Mouse (Mus musculus): Measurements from ENCODE around the gene Pcna. TPM values are rescaled to one million over a fixed set of nuclear protein-coding genes. Genes with fewer than 3 reads are reported as not detected.
A peak's percentile ranks its signal among the peaks of the same experiment; 100 is the strongest.

Pcna gene
- polyA plus RNA-seq, 1 experiment from 2014 or later: 74.7 TPM

- TF ChIP-seq EP300 (IDR thresholded peaks at IDR 0.05) (no peak), CTCF (IDR thresholded peaks at IDR 0.05) (no peak)
- DNase-seq (ENCODE audit: low spot score) (no peak), ATAC-seq (no peak)
- Histone ChIP-seq H3K27ac (ENCODE audit: low read length) (no peak overlapping the region), H3K27me3 (replicated peaks; ENCODE audit: insufficient read depth, low read length) (no peaks in the 10 kb centered on the region), H3K9me3 (ENCODE audit: low read length) (no peaks in the 10 kb centered on the region), H3K9ac (replicated peaks; ENCODE audit: low read depth) (no peak overlapping the region), H3K36me3 (ENCODE audit: insufficient read depth, low read length) (peaks cover 3% of the 10 kb centered on the region; the same call in 1 of the 2 replicates), H3K4me3 (ENCODE audit: low read depth, low read length) (no peak overlapping the region), H3K4me1 (ENCODE audit: insufficient read depth, low read depth, low read length) (peaks cover 17% of the 10 kb centered on the region), H3K4me2 (replicated peaks; ENCODE audit: low read depth, low read length) (no peak overlapping the region)
- WGBS: 71% methylated on average over 8 of the region's 8 CpGs
These were observed 25.2 kb upstream of the Pcna start for GRCm38 (mm10) chr2:132278273-132278853.

- Histone ChIP-seq H3K4me1 (ENCODE audit: insufficient read depth, low read depth, low read length) (peaks cover 7% of the 10 kb centered on the region), H3K9ac (replicated peaks; ENCODE audit: low read depth) (no peak overlapping the region), H3K36me3 (ENCODE audit: insufficient read depth, low read length) (peaks cover 3% of the 10 kb centered on the region; the same call in 1 of the 2 replicates), H3K9me3 (ENCODE audit: low read length) (no peaks in the 10 kb centered on the region), H3K27me3 (replicated peaks; ENCODE audit: insufficient read depth, low read length) (no peaks in the 10 kb centered on the region), H3K4me2 (replicated peaks; ENCODE audit: low read depth, low read length) (no peak overlapping the region), H3K4me3 (ENCODE audit: low read depth, low read length) (no peak overlapping the region), H3K27ac (ENCODE audit: low read length) (no peak overlapping the region)
- DNase-seq (ENCODE audit: low spot score) (no peak), ATAC-seq (no peak)
- TF ChIP-seq CTCF (IDR thresholded peaks at IDR 0.05) (no peak), EP300 (IDR thresholded peaks at IDR 0.05) (no peak)
- WGBS: 52% methylated on average over 4 of the region's 4 CpGs
These were observed 23.1 kb upstream of the Pcna start for GRCm38 (mm10) chr2:132276249-132276648.

- no peak overlapping the region for H3K4me3 ChIP-seq (ENCODE audit: low read depth, low read length)
- H3K9ac ChIP-seq (replicated peaks; ENCODE audit: low read depth): no peak overlapping the region
- no peaks in the 10 kb centered on the region for H3K9me3 ChIP-seq (ENCODE audit: low read length)
- no peak for DNase-seq (ENCODE audit: low spot score)
- H3K4me2 ChIP-seq (replicated peaks; ENCODE audit: low read depth, low read length): no peak overlapping the region
- H3K4me1 ChIP-seq (ENCODE audit: insufficient read depth, low read depth, low read length): peaks cover 4% of the 10 kb centered on the region
- ATAC-seq: no peak
- no peak for TF ChIP-seq EP300 (IDR thresholded peaks at IDR 0.05)
- TF ChIP-seq CTCF (IDR thresholded peaks at IDR 0.05): peak; percentile 40; the same call in 1 of the 2 replicates
- no peak overlapping the region for H3K27ac ChIP-seq (ENCODE audit: low read length)
- H3K36me3 ChIP-seq (ENCODE audit: insufficient read depth, low read length): peaks cover 3% of the 10 kb centered on the region; the same call in 1 of the 2 replicates
- WGBS: 76% methylated on average over 4 of the region's 4 CpGs
- H3K27me3 ChIP-seq (replicated peaks; ENCODE audit: insufficient read depth, low read length): no peaks in the 10 kb centered on the region
These were observed 22.4 kb upstream of the Pcna start for GRCm38 (mm10) chr2:132275527-132275926.

GRCm38 (mm10) chr2:132272694-132273389, 19.7 kb upstream of the Pcna start:
- Histone ChIP-seq H3K9ac (replicated peaks; ENCODE audit: low read depth) (no peak overlapping the region), H3K36me3 (ENCODE audit: insufficient read depth, low read length) (no peaks in the 10 kb centered on the region), H3K4me3 (ENCODE audit: low read depth, low read length) (no peak overlapping the region), H3K27me3 (replicated peaks; ENCODE audit: insufficient read depth, low read length) (no peaks in the 10 kb centered on the region), H3K4me1 (ENCODE audit: insufficient read depth, low read depth, low read length) (peaks cover 4% of the 10 kb centered on the region), H3K4me2 (replicated peaks; ENCODE audit: low read depth, low read length) (no peak overlapping the region), H3K27ac (ENCODE audit: low read length) (peak overlapping the region; percentile 27; the same call in 1 of the 2 replicates), H3K9me3 (ENCODE audit: low read length) (no peaks in the 10 kb centered on the region)
- ATAC-seq (peak; percentile 22; the same call in 1 of the 2 replicates), DNase-seq (ENCODE audit: low spot score) (no peak)
- no peak; the same call in 1 of the 2 replicates for TF ChIP-seq EP300 (IDR thresholded peaks at IDR 0.05)
- TF ChIP-seq CTCF (IDR thresholded peaks at IDR 0.05): no peak
- 36% methylated on average over 6 of the region's 6 CpGs for WGBS

- Histone ChIP-seq H3K36me3 (ENCODE audit: insufficient read depth, low read length) (no peaks in the 10 kb centered on the region), H3K9ac (replicated peaks; ENCODE audit: low read depth) (no peak overlapping the region), H3K9me3 (ENCODE audit: low read length) (no peaks in the 10 kb centered on the region), H3K4me1 (ENCODE audit: insufficient read depth, low read depth, low read length) (peaks cover 4% of the 10 kb centered on the region), H3K27me3 (replicated peaks; ENCODE audit: insufficient read depth, low read length) (no peaks in the 10 kb centered on the region), H3K27ac (ENCODE audit: low read length) (peak overlapping the region; percentile 64), H3K4me3 (ENCODE audit: low read depth, low read length) (no peak overlapping the region), H3K4me2 (replicated peaks; ENCODE audit: low read depth, low read length) (no peak overlapping the region)
- WGBS: 42% methylated on average over 2 of the region's 2 CpGs
- TF ChIP-seq CTCF (IDR thresholded peaks at IDR 0.05): no peak
- no peak for TF ChIP-seq EP300 (IDR thresholded peaks at IDR 0.05)
- ATAC-seq: peak; percentile 49
- peak; percentile 58 for DNase-seq (ENCODE audit: low spot score)
These were observed 17.3 kb upstream of the Pcna start for GRCm38 (mm10) chr2:132270331-132270951.

- Histone ChIP-seq H3K4me2 (replicated peaks; ENCODE audit: low read depth, low read length) (no peak overlapping the region), H3K9ac (replicated peaks; ENCODE audit: low read depth) (no peak overlapping the region), H3K36me3 (ENCODE audit: insufficient read depth, low read length) (no peaks in the 10 kb centered on the region), H3K4me3 (ENCODE audit: low read depth, low read length) (no peak overlapping the region), H3K9me3 (ENCODE audit: low read length) (no peaks in the 10 kb centered on the region), H3K27ac (ENCODE audit: low read length) (no peak overlapping the region), H3K27me3 (replicated peaks; ENCODE audit: insufficient read depth, low read length) (no peaks in the 10 kb centered on the region), H3K4me1 (ENCODE audit: insufficient read depth, low read depth, low read length) (peaks cover 4% of the 10 kb centered on the region)
- 73% methylated on average over 3 of the region's 3 CpGs for WGBS
- ATAC-seq: peak; percentile 34; the same call in 1 of the 2 replicates
- TF ChIP-seq EP300 (IDR thresholded peaks at IDR 0.05) (no peak), CTCF (IDR thresholded peaks at IDR 0.05) (no peak)
- DNase-seq (ENCODE audit: low spot score): peak; percentile 53
These were observed 16.1 kb upstream of the Pcna start for GRCm38 (mm10) chr2:132269217-132269616.
